Mouse (Mus musculus): ENCODE results near the gene Pfdn4.

DNA sequence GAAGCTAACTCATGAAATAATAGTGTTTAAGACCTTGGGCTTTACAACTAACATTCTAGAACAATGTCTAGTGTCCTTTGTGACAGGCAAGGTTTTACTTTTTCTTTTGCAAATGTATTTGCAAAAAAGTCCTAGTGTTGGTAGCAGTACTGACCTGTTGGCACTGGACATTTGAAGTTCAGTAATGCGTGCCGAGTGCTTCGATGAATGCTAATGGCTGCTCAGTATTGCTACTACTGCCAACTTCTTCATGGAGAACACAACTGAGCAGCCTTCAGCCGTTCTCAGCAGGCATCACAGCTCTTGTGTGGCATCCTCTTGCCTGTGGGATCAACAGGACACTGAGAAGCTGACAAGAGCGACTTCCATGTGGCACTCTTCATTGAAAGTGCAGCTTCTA is 22.1 kb upstream of the Pfdn4 start:
- TF ChIP-seq POLR2A (IDR thresholded peaks at IDR 0.05; ENCODE audit: borderline replicate concordance, extremely low read depth, insufficient read depth, insufficient read length, poor library complexity, severe bottlenecking) (no peak), CTCF (IDR thresholded peaks at IDR 0.05; ENCODE audit: borderline replicate concordance, extremely low read depth, insufficient read depth, insufficient read length) (no peak)
